Mouse (Mus musculus): ENCODE data around the gene Rpl36a-ps1. TPM values are rescaled to one million over a fixed set of nuclear protein-coding genes. Genes with fewer than 3 reads are reported as not detected.

The Rpl36a-ps1 gene
- polyA plus RNA-seq, 1 experiment from 2014 or later = not detected

GRCm38 (mm10) chr14:98958978-98959658, 35.0 kb downstream of the Rpl36a-ps1 start:
- Histone ChIP-seq H3K27ac (ENCODE audit: low read length) (no peak overlapping the region), H3K4me3 (replicated peaks; ENCODE audit: low read length) (no peak overlapping the region), H3K9me3 (ENCODE audit: control insufficient read depth, low read length) (no peaks in the 10 kb centered on the region), H3K36me3 (ENCODE audit: control insufficient read depth, insufficient read depth) (no peaks in the 10 kb centered on the region), H3K4me2 (ENCODE audit: low read length) (no peak overlapping the region), H3K27me3 (replicated peaks; ENCODE audit: control insufficient read depth, insufficient read depth, low read length) (no peaks in the 10 kb centered on the region), H3K9ac (replicated peaks; ENCODE audit: low read depth, low read length) (no peak overlapping the region), H3K4me1 (replicated peaks; ENCODE audit: control insufficient read depth, insufficient read depth, low read length) (peaks cover 3% of the 10 kb centered on the region; the same call in 1 of the 2 replicates)
- 65% methylated on average over 17 of the region's 17 CpGs for WGBS
- peak; percentile 50; the same call in 1 of the 2 replicates for ATAC-seq

GRCm38 (mm10) chr14:98956788-98957187, 37.3 kb downstream of the Rpl36a-ps1 start:
- no peak for ATAC-seq
- no peaks in the 10 kb centered on the region for H3K9me3 ChIP-seq (ENCODE audit: control insufficient read depth, low read length)
- 88% methylated on average over 9 of the region's 9 CpGs for WGBS

GRCm38 (mm10) chr14:98952441-98952840, 41.7 kb downstream of the Rpl36a-ps1 start:
- no peak overlapping the region for H3K4me3 ChIP-seq (replicated peaks; ENCODE audit: low read length)
- ATAC-seq = no peak
- no peaks in the 10 kb centered on the region for H3K9me3 ChIP-seq (ENCODE audit: control insufficient read depth, low read length)
- H3K4me1 ChIP-seq (replicated peaks; ENCODE audit: control insufficient read depth, insufficient read depth, low read length) = no peaks in the 10 kb centered on the region
- WGBS = 84% methylated on average over 7 of the region's 7 CpGs
- no peak overlapping the region for H3K9ac ChIP-seq (replicated peaks; ENCODE audit: low read depth, low read length)
- no peak overlapping the region for H3K27ac ChIP-seq (ENCODE audit: low read length)
- no peaks in the 10 kb centered on the region for H3K36me3 ChIP-seq (ENCODE audit: control insufficient read depth, insufficient read depth)
- no peak overlapping the region for H3K4me2 ChIP-seq (ENCODE audit: low read length)
- H3K27me3 ChIP-seq (replicated peaks; ENCODE audit: control insufficient read depth, insufficient read depth, low read length) = no peaks in the 10 kb centered on the region

More at GRCm38 (mm10) chr14:98956788-98957187, 37.3 kb downstream of the Rpl36a-ps1 start:
- H3K27me3 ChIP-seq (replicated peaks; ENCODE audit: control insufficient read depth, insufficient read depth, low read length) = no peaks in the 10 kb centered on the region
- H3K9ac ChIP-seq (replicated peaks; ENCODE audit: low read depth, low read length) = no peak overlapping the region
- H3K36me3 ChIP-seq (ENCODE audit: control insufficient read depth, insufficient read depth) = no peaks in the 10 kb centered on the region
- H3K4me1 ChIP-seq (replicated peaks; ENCODE audit: control insufficient read depth, insufficient read depth, low read length) = peaks cover 3% of the 10 kb centered on the region; the same call in 1 of the 2 replicates
- H3K4me2 ChIP-seq (ENCODE audit: low read length) = no peak overlapping the region
- no peak overlapping the region for H3K27ac ChIP-seq (ENCODE audit: low read length)
- H3K4me3 ChIP-seq (replicated peaks; ENCODE audit: low read length) = no peak overlapping the region

DNA sequence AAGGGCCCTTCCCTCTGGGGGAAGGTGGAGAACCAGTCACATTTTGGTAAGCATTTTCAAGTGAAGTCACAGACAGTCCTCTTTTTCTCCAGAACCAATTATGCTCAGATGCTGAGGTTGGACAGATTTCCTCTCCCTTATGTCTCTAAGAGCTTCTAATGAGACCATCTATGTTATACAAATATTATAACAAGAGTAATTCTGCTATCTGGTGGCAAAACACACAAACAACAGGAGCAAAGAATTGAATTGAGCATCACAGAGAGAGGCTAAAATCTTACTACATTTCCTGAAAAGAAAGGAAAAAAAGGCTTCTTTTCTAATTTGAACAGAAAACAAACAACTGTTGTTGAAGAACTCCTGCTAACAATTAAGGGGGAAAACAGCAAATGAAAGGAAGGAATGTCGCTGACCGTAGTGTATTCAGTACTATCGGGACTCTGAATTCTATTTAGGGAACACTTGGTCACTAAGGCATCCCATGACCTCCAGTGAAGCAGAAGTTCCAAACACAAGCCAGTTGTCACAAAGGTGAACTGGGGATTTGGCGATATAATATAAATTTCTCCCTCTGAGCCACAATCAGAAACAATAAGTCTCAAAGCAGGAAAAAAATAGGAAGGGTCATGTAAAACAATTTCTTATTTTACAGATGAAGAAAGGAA, 42.4 kb downstream of the Rpl36a-ps1 start:
- WGBS = 41% methylated on average over 4 of the region's 4 CpGs
- no peak overlapping the region for H3K4me2 ChIP-seq (ENCODE audit: low read length)
- no peak for ATAC-seq
- no peak overlapping the region for H3K9ac ChIP-seq (replicated peaks; ENCODE audit: low read depth, low read length)
- no peak overlapping the region for H3K27ac ChIP-seq (ENCODE audit: low read length)
- H3K27me3 ChIP-seq (replicated peaks; ENCODE audit: control insufficient read depth, insufficient read depth, low read length) = no peaks in the 10 kb centered on the region
- no peaks in the 10 kb centered on the region for H3K4me1 ChIP-seq (replicated peaks; ENCODE audit: control insufficient read depth, insufficient read depth, low read length)
- H3K36me3 ChIP-seq (ENCODE audit: control insufficient read depth, insufficient read depth) = no peaks in the 10 kb centered on the region
- no peaks in the 10 kb centered on the region for H3K9me3 ChIP-seq (ENCODE audit: control insufficient read depth, low read length)
- H3K4me3 ChIP-seq (replicated peaks; ENCODE audit: low read length) = no peak overlapping the region

Other genes starting within 250 kb of the Rpl36a-ps1 start
- 120 and 124 TPM in 2 replicates for gene Mzt1, start 51.8 kb upstream of the Rpl36a-ps1 start, polyA plus RNA-seq (2015; fragmentation: Nextera tagmentation; extraction: Ambion mirVana)
- 21.2 TPM in 2 replicates for gene Bora, start 51.9 kb upstream of the Rpl36a-ps1 start, polyA plus RNA-seq (2015; fragmentation: Nextera tagmentation; extraction: Ambion mirVana)
- 22.8 and 22.9 TPM in 2 replicates for gene Pibf1, start 105.1 kb upstream of the Rpl36a-ps1 start, polyA plus RNA-seq (2015; fragmentation: Nextera tagmentation; extraction: Ambion mirVana)
- gene Dis3, start 105.5 kb upstream of the Rpl36a-ps1 start, polyA plus RNA-seq (2015; fragmentation: Nextera tagmentation; extraction: Ambion mirVana) = 27.1 and 30.2 TPM in 2 replicates

Data from forebrain, embryonic 16.5 days (tissue).